Mouse (Mus musculus): ENCODE results near the gene Pik3r6. TPM values are rescaled to one million over a fixed set of nuclear protein-coding genes. Genes with fewer than 3 reads are reported as not detected.

The Pik3r6 gene
- polyA plus RNA-seq, 1 experiment: not detected

- TF ChIP-seq GATA1 (IDR thresholded peaks at IDR 0.05; ENCODE audit: low read length): no peak
Observed at GRCm38 (mm10) chr11:68482001-68482400, 20.8 kb upstream of the Pik3r6 start.

GRCm38 (mm10) chr11:68483213-68483612, 19.6 kb upstream of the Pik3r6 start:
- TF ChIP-seq GATA1 (IDR thresholded peaks at IDR 0.05; ENCODE audit: low read length): no peak

GRCm38 (mm10) chr11:68484431-68484830, 18.4 kb upstream of the Pik3r6 start:
- no peak for TF ChIP-seq GATA1 (IDR thresholded peaks at IDR 0.05; ENCODE audit: low read length)

GRCm38 (mm10) chr11:68485206-68485942, 17.4 kb upstream of the Pik3r6 start:
- no peak for TF ChIP-seq GATA1 (IDR thresholded peaks at IDR 0.05; ENCODE audit: low read length)

- TF ChIP-seq GATA1 (IDR thresholded peaks at IDR 0.05; ENCODE audit: low read length): no peak
Observed at GRCm38 (mm10) chr11:68486093-68486492, 16.7 kb upstream of the Pik3r6 start.

- TF ChIP-seq GATA1 (IDR thresholded peaks at IDR 0.05; ENCODE audit: low read length): no peak
Observed at GRCm38 (mm10) chr11:68487720-68488119, 15.1 kb upstream of the Pik3r6 start.

GRCm38 (mm10) chr11:68488256-68488824, 14.5 kb upstream of the Pik3r6 start:
- no peak for TF ChIP-seq GATA1 (IDR thresholded peaks at IDR 0.05; ENCODE audit: low read length)

- TF ChIP-seq GATA1 (IDR thresholded peaks at IDR 0.05; ENCODE audit: low read length): no peak
Observed at GRCm38 (mm10) chr11:68489236-68489635, 13.6 kb upstream of the Pik3r6 start.

- no peak for TF ChIP-seq GATA1 (IDR thresholded peaks at IDR 0.05; ENCODE audit: low read length)
Observed at GRCm38 (mm10) chr11:68492592-68492991, 10.2 kb upstream of the Pik3r6 start.

GRCm38 (mm10) chr11:68493760-68494159, 9.1 kb upstream of the Pik3r6 start:
- no peak for TF ChIP-seq GATA1 (IDR thresholded peaks at IDR 0.05; ENCODE audit: low read length)

- no peak for TF ChIP-seq GATA1 (IDR thresholded peaks at IDR 0.05; ENCODE audit: low read length)
Observed at GRCm38 (mm10) chr11:68497081-68497480, 5.7 kb upstream of the Pik3r6 start.

- TF ChIP-seq GATA1 (IDR thresholded peaks at IDR 0.05; ENCODE audit: low read length): no peak
Observed at GRCm38 (mm10) chr11:68498517-68498916, 4.3 kb upstream of the Pik3r6 start.

GRCm38 (mm10) chr11:68498999-68499699, 3.7 kb upstream of the Pik3r6 start:
- TF ChIP-seq GATA1 (IDR thresholded peaks at IDR 0.05; ENCODE audit: low read length): no peak

GRCm38 (mm10) chr11:68500949-68501350, 1.9 kb upstream of the Pik3r6 start:
- TF ChIP-seq GATA1 (IDR thresholded peaks at IDR 0.05; ENCODE audit: low read length): peak; percentile 19

- TF ChIP-seq GATA1 (IDR thresholded peaks at IDR 0.05; ENCODE audit: low read length): no peak
Observed at GRCm38 (mm10) chr11:68502408-68502807, 411 bp upstream of the Pik3r6 start.

GRCm38 (mm10) chr11:68504913-68505312, 2.1 kb downstream of the Pik3r6 start:
- TF ChIP-seq GATA1 (IDR thresholded peaks at IDR 0.05; ENCODE audit: low read length): no peak

- no peak for TF ChIP-seq GATA1 (IDR thresholded peaks at IDR 0.05; ENCODE audit: low read length)
Observed at GRCm38 (mm10) chr11:68507246-68507645, 4.4 kb downstream of the Pik3r6 start.
